Mouse (Mus musculus) heart, adult 2 months (tissue): Measurements from ENCODE around the gene Nectin4. TPM values are rescaled to one million over a fixed set of nuclear protein-coding genes. Genes with fewer than 3 reads are reported as not detected.
"Not testable (repeated sequence)": the region's sequence is repeated elsewhere in the genome, so short reads cannot be mapped to it uniquely, and the experiment has no call there.

ENCODE experiments used
- DNase-seq, 2 experiments: peaks; one replicate each; pipeline ENCODE4 v3.0.0; 2021
- H3K27ac ChIP-seq: fragments of 200-600 bp; 2 replicates; pipeline ENCODE4 v1.8.1; 2022
- H3K27me3 ChIP-seq: fragments of 200-500 bp; 2 replicates; pipeline ENCODE4 v1.6.1; 2012; ENCODE audit warnings: mild to moderate bottlenecking, low read length, inconsistent platforms, mixed read lengths; ENCODE audit not compliant: control insufficient read depth, insufficient read depth
- H3K36me3 ChIP-seq: fragments of 200-500 bp; 2 replicates; pipeline ENCODE4 v1.6.1; 2012; ENCODE audit warnings: low read length, inconsistent platforms; ENCODE audit not compliant: control insufficient read depth, insufficient read depth
- H3K4me1 ChIP-seq: fragments of 200-500 bp; 2 replicates; pipeline ENCODE4 v1.6.1; 2011; ENCODE audit warnings: low read length; ENCODE audit not compliant: control insufficient read depth, insufficient read depth
- H3K4me3 ChIP-seq: fragments of 200-600 bp; 2 replicates; pipeline ENCODE4 v1.8.1; 2022
- H3K79me2 ChIP-seq: fragments of 200-500 bp; replicated peaks from 2 replicates; pipeline ENCODE4 v1.6.1; 2012; ENCODE audit warnings: mild to moderate bottlenecking, inconsistent platforms, low read length, moderate library complexity, mixed read lengths; ENCODE audit not compliant: control insufficient read depth, insufficient read depth
- H3K9ac ChIP-seq: fragments of 200-500 bp; 2 replicates; pipeline ENCODE4 v1.6.1; 2012; ENCODE audit warnings: low read depth, mild to moderate bottlenecking, control low read depth, inconsistent platforms, low read length, mixed read lengths
- CTCF ChIP-seq: fragments of 200-600 bp; IDR thresholded peaks from 2 replicates; pipeline ENCODE4 v1.8.1; 2022; ENCODE audit warnings: antibody characterized with exemption, mild to moderate bottlenecking, moderate library complexity
- EP300 ChIP-seq: fragments of 200-500 bp; IDR thresholded peaks from 2 replicates; pipeline ENCODE4 v1.6.1; 2011; ENCODE audit warnings: low read depth, low read length, control low read depth; ENCODE audit not compliant: insufficient read depth
- POLR2A ChIP-seq: fragments of 200-500 bp; IDR thresholded peaks from 2 replicates; pipeline ENCODE4 v1.6.1; 2011; ENCODE audit warnings: mild to moderate bottlenecking, low read depth, low read length, control low read depth; ENCODE audit not compliant: insufficient read depth
- WGBS: fragments of 180-500 bp; shearing (Covaris S2); methylation state at CpG from one replicate; pipeline ENCODE4 v1.1.7; 2018; 5-methylcytosine and 5-hydroxymethylcytosine counted together
- intact Hi-C: fragments of 180-260 bp; cut with DNase I; formaldehyde crosslinking; loops from one replicate; pipeline ENCODE4 v1.15.1; 2025
- long read RNA-seq: library from polyadenylated mRNA; stranded (forward); transcript quantifications from one replicate; pipeline ENCODE4 v2.0.0, GENCODE M21; 2021
- polyA plus RNA-seq: library from polyadenylated mRNA; depleted of rRNA; stranded (reverse); fragments of >200 nt; gene quantifications from 2 replicates; pipeline ENCODE4 v1.2.3, GENCODE M21; 2012; rRNA removed
- total RNA-seq, 2 experiments: library from RNA; stranded (reverse); gene quantifications; 2 replicates each; pipeline ENCODE4 v1.2.3; 2021

Gene Nectin4
- total RNA-seq (under 1 TPM; 0.13 to 0.23 TPM), polyA plus RNA-seq (0.21 and 0.29 TPM in 2 replicates)
- long read RNA-seq, partial matches to known transcripts, result 1 of 1 reads
- long read RNA-seq, other reads (novel, unspliced or antisense), result 0 of 1 reads

GRCm38 (mm10) chr1:171369845-171370556, at the start of gene Nectin4:
Gene Nectin4, plus strand, starts transcription at chr1:171370099.
- 46% methylated on average over 20 of the region's 20 CpGs for WGBS

GRCm38 (mm10) chr1:171320151-171320550, 49.7 kb upstream of the Nectin4 start:
- no peak overlapping the region for H3K4me3 ChIP-seq
- H3K27ac ChIP-seq, result no peak overlapping the region
- no peak for DNase-seq
- H3K4me1 ChIP-seq, result no peaks in the 10 kb centered on the region
- H3K9ac ChIP-seq, result no peak overlapping the region
- no peaks in the 10 kb centered on the region for H3K79me2 ChIP-seq
- WGBS, result 21% methylated on average over 5 of the region's 5 CpGs
- intact Hi-C loops, result loop anchor here (5.0 kb wide), 1 partner anchor 247 kb away; no protein-coding TSS in a partner anchor
- no peak for TF ChIP-seq EP300
- TF ChIP-seq POLR2A, result 0 out of 2 replicates have a peak, but pooled peaks have one; percentile 14
- H3K27me3 ChIP-seq, result no peaks in the 10 kb centered on the region
- no peaks in the 10 kb centered on the region for H3K36me3 ChIP-seq

More at GRCm38 (mm10) chr1:171369845-171370556, at the start of gene Nectin4:
- intact Hi-C loops, result no loop called here
- Histone ChIP-seq H3K4me3 (no peak within 1 kb of the TSS), H3K36me3 (no peaks in the 10 kb centered on the region), H3K4me1 (no peaks in the 10 kb centered on the region), H3K9ac (no peak within 1 kb of the TSS), H3K79me2 (no peaks in the 10 kb centered on the region), H3K27ac (no peak within 1 kb of the TSS), H3K27me3 (no peaks in the 10 kb centered on the region)
- DNase-seq, result no peak
- TF ChIP-seq POLR2A, result no peak
- no peak for TF ChIP-seq EP300
- TF ChIP-seq CTCF, result no peak

- no peak for DNase-seq
- H3K27me3 ChIP-seq, result no peaks in the 10 kb centered on the region
- no peak overlapping the region for H3K4me3 ChIP-seq
- no peaks in the 10 kb centered on the region for H3K79me2 ChIP-seq
- intact Hi-C loops, result loop anchor here (5.0 kb wide), 1 partner anchor 246 kb away; no protein-coding TSS in a partner anchor
- H3K4me1 ChIP-seq, result peaks cover 2% of the 10 kb centered on the region; the same call in 1 of the 2 replicates
- H3K27ac ChIP-seq, result no peak overlapping the region
- peaks cover 4% of the 10 kb centered on the region; the same call in 1 of the 2 replicates for H3K36me3 ChIP-seq
- no peak overlapping the region for H3K9ac ChIP-seq
- TF ChIP-seq POLR2A (no peak), CTCF (peak; percentile 82), EP300 (no peak)
Measured at GRCm38 (mm10) chr1:171321415-171321814, 48.5 kb upstream of the Nectin4 start.

- TF ChIP-seq CTCF (no peak), POLR2A (no peak), EP300 (no peak)
- H3K4me1 ChIP-seq, result peaks cover 2% of the 10 kb centered on the region; the same call in 1 of the 2 replicates
- 100% methylated on average over 1 of the region's 1 CpGs for WGBS
- H3K27ac ChIP-seq, result no peak overlapping the region
- no peak overlapping the region for H3K9ac ChIP-seq
- no peak overlapping the region for H3K4me3 ChIP-seq
- H3K27me3 ChIP-seq, result no peaks in the 10 kb centered on the region
- intact Hi-C loops, result loop anchor here (2.0 to 5.0 kb wide), 2 partner anchors 35 to 245 kb away; no protein-coding TSS in a partner anchor
- no peak for DNase-seq
- H3K79me2 ChIP-seq, result no peaks in the 10 kb centered on the region
- peaks cover 4% of the 10 kb centered on the region; the same call in 1 of the 2 replicates for H3K36me3 ChIP-seq
Measured at GRCm38 (mm10) chr1:171322012-171322411, 47.9 kb upstream of the Nectin4 start.

GRCm38 (mm10) chr1:171325571-171325970, 44.3 kb upstream of the Nectin4 start:
- TF ChIP-seq EP300, result no peak
- TF ChIP-seq CTCF, result no peak
- TF ChIP-seq POLR2A, result no peak
- Histone ChIP-seq H3K4me3 (no peak overlapping the region), H3K9ac (no peak overlapping the region), H3K27ac (no peak overlapping the region), H3K79me2 (peaks cover 7% of the 10 kb centered on the region; the same call in 1 of the 2 replicates), H3K36me3 (peaks cover 12% of the 10 kb centered on the region), H3K4me1 (peaks cover 5% of the 10 kb centered on the region), H3K27me3 (no peaks in the 10 kb centered on the region)
- no peak for DNase-seq
- intact Hi-C loops, result loop anchor here (5.0 kb wide), 2 partner anchors 103 to 213 kb away; partner anchors contain the start of genes Cfap126 and Tomm40l
- WGBS, result 70% methylated on average over 2 of the region's 2 CpGs

- H3K4me1 ChIP-seq, result peaks cover 10% of the 10 kb centered on the region
- not testable (repeated sequence) for H3K9ac ChIP-seq, H3K27ac ChIP-seq, DNase-seq, H3K27me3 ChIP-seq, H3K4me3 ChIP-seq
- peaks cover 12% of the 10 kb centered on the region for H3K36me3 ChIP-seq
- WGBS, result 84% methylated on average over 4 of the region's 4 CpGs
- intact Hi-C loops, result loop anchor here (5.0 kb wide), 2 partner anchors 104 to 214 kb away; partner anchors contain the start of genes Cfap126 and Tomm40l
- H3K79me2 ChIP-seq, result peaks cover 11% of the 10 kb centered on the region; the same call in 1 of the 2 replicates
Measured at GRCm38 (mm10) chr1:171326588-171326987, 43.3 kb upstream of the Nectin4 start.
